Mouse (Mus musculus) adrenal gland, adult 18-20 months (tissue): ENCODE data around the gene Etd. TPM values are rescaled to one million over a fixed set of nuclear protein-coding genes. Genes with fewer than 3 reads are reported as not detected.
"Not testable (repeated sequence)": the region's sequence is repeated elsewhere in the genome, so short reads cannot be mapped to it uniquely, and the experiment has no call there.

Experiments used
- DNase-seq, 2 experiments: peaks; one replicate each; pipeline ENCODE4 v3.0.0; 2021 to 2022; ENCODE audit warnings: low spot score in 2 of 2
- long read RNA-seq, 2 experiments: library from polyadenylated mRNA; stranded (forward); transcript quantifications; one replicate each; pipeline ENCODE4 v2.0.0; 2021
- total RNA-seq, 2 experiments: library from RNA; stranded (reverse); gene quantifications; 1 replicate in 1 of 2; 2 replicates in 1 of 2; pipeline ENCODE4 v1.2.3; 2021

Gene Etd
- not detected for total RNA-seq
- long read RNA-seq, experiment 1 = 0 reads
- long read RNA-seq, experiment 2 = 0 reads

DNA sequence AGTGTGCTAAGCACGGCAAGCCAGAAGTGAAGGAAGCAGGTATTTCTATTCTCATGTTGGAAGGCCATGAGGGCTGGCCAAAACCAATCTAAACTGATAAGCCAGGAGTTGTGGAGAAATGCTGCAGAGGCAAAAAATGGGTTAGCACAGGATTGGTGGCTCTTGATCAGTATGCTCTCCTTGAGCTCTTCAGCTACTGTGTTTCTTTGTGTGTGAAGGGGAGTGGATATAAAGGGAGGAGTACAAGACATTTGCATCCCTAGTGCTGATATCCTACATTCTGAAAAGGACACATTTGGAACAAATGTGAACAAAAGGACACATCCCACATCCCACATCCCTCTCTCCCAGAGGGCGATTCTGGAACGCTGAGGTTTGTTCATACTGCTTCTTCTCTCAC is at the start of gene Etd:
TSS of gene Etd (plus strand) at position 301 of the 400 bp plus-strand sequence.
- no peak for DNase-seq

GRCm38 (mm10) chrX:53386362-53386761 is 48.4 kb upstream of the Etd start:
- no peak for DNase-seq

- peak in 1 of 2 experiments; percentile 6 for DNase-seq
Measured at GRCm38 (mm10) chrX:53432888-53433287, 1.8 kb upstream of the Etd start.

DNA sequence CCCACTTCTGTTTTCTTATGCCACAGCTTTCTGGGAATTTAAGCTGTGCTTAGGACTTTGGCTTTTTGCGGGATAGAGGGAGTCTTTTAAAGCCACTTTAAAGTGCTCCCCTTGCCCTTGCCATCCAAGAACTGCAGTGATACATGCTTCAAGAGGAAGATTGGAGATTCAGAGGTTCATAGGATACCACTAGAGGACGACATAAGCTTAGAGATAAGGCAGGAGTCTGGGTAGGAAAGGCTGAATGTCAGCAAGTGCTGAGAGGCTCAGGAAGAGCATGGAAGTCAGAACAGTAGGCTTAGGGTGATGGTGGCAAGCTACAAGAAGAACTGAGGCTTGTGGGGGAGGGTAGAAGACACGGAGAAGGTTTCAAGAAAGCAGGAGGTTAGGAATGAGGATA is 24.9 kb downstream of the Etd start:
- DNase-seq = no peak

- not testable (repeated sequence) for DNase-seq
Measured at GRCm38 (mm10) chrX:53464194-53464593, 29.5 kb downstream of the Etd start.

Other genes starting within 250 kb of the Etd start
- not detected for gene Plac1, start 194.8 kb upstream of the Etd start, total RNA-seq
- gene Fam122b, start 165.1 kb upstream of the Etd start, total RNA-seq = 1 to 10 TPM; 5.0 to 7.3 TPM
- not detected for gene Fam122c, start 161.5 kb upstream of the Etd start, total RNA-seq
- 10 to 100 TPM; 20.2 to 21.6 TPM for gene Mospd1, start 64.4 kb upstream of the Etd start, total RNA-seq
- 100 to 1,000 TPM; 138 to 158 TPM for gene Rtl8c, start 173.1 kb downstream of the Etd start, total RNA-seq
- under 1 TPM in 1 of 2 experiments, not detected in 1; 0.60 TPM for gene Gm14597, start 174.1 kb downstream of the Etd start, total RNA-seq
- gene Rtl8a, start 208.8 kb downstream of the Etd start, total RNA-seq = 100 to 1,000 TPM; 144 to 182 TPM
- 100 to 1,000 TPM in 1 of 2 experiments, 10 to 100 TPM in 1; 83.5 to 102 TPM for gene Rtl8b, start 235.5 kb downstream of the Etd start, total RNA-seq